Mouse (Mus musculus) stomach, embryonic 16.5 days (tissue): Measurements from ENCODE around the gene Zc3h7b. TPM values are rescaled to one million over a fixed set of nuclear protein-coding genes. Genes with fewer than 3 reads are reported as not detected.

Experiments used
- ATAC-seq: fragments of 200-750 bp; cut with Nextera tagmentation; 2 replicates; pipeline ENCODE4 v1.8.0; 2017; ENCODE audit warnings: moderate number of reproducible peaks, moderate TSS enrichment; ENCODE audit not compliant: insufficient read depth, low FRiP score
- H3K27ac ChIP-seq: fragments of 300-500 bp; sonication (generic); 2 replicates; pipeline ENCODE4 v1.5.1; 2014; ENCODE audit warnings: low read length
- H3K27me3 ChIP-seq: fragments of 300-500 bp; sonication (generic); 2 replicates; pipeline ENCODE4 v1.6.1; 2014; ENCODE audit warnings: low read length, control low read depth, mixed read lengths; ENCODE audit not compliant: control insufficient read depth, insufficient read depth
- H3K36me3 ChIP-seq: fragments of 300-500 bp; sonication (generic); 2 replicates; pipeline ENCODE4 v1.6.1; 2014; ENCODE audit warnings: low read length; ENCODE audit not compliant: control insufficient read depth, insufficient read depth
- H3K4me1 ChIP-seq: fragments of 300-500 bp; sonication (generic); 2 replicates; pipeline ENCODE4 v1.6.1; 2014; ENCODE audit warnings: low read length, control low read depth, mixed read lengths; ENCODE audit not compliant: control insufficient read depth, insufficient read depth
- H3K4me2 ChIP-seq: fragments of 300-500 bp; sonication (generic); 2 replicates; pipeline ENCODE4 v1.6.1; 2014; ENCODE audit warnings: low read depth, low read length, mixed read lengths
- H3K4me3 ChIP-seq: fragments of 300-500 bp; sonication (generic); replicated peaks from 2 replicates; pipeline ENCODE4 v1.5.1; 2014; ENCODE audit warnings: mild to moderate bottlenecking, low read length
- H3K9ac ChIP-seq: fragments of 300-500 bp; sonication (generic); 2 replicates; pipeline ENCODE4 v1.6.1; 2014; ENCODE audit warnings: low read length
- H3K9me3 ChIP-seq: fragments of 300-500 bp; sonication (generic); replicated peaks from 2 replicates; pipeline ENCODE4 v1.6.1; 2016; ENCODE audit warnings: low read length, control low read depth; ENCODE audit not compliant: control insufficient read depth
- whole genome bisulfite sequencing: fragments of 180-500 bp; shearing (Covaris S2); extraction: QIAGEN DNeasy Blood & Tissue Kit; methylation state at CpG from one replicate; pipeline ENCODE4 v1.1.7; 2014; 5-methylcytosine and 5-hydroxymethylcytosine counted together
- polyA plus RNA-seq: library from polyadenylated mRNA; unstranded; fragments of >200 nt; fragmentation: Nextera tagmentation; extraction: Ambion mirVana; gene quantifications from 2 replicates; pipeline ENCODE4 v1.2.1, GENCODE M21; 2015

The Zc3h7b gene
- polyA plus RNA-seq, 1 experiment from 2014 or later: 23.9 TPM

DNA sequence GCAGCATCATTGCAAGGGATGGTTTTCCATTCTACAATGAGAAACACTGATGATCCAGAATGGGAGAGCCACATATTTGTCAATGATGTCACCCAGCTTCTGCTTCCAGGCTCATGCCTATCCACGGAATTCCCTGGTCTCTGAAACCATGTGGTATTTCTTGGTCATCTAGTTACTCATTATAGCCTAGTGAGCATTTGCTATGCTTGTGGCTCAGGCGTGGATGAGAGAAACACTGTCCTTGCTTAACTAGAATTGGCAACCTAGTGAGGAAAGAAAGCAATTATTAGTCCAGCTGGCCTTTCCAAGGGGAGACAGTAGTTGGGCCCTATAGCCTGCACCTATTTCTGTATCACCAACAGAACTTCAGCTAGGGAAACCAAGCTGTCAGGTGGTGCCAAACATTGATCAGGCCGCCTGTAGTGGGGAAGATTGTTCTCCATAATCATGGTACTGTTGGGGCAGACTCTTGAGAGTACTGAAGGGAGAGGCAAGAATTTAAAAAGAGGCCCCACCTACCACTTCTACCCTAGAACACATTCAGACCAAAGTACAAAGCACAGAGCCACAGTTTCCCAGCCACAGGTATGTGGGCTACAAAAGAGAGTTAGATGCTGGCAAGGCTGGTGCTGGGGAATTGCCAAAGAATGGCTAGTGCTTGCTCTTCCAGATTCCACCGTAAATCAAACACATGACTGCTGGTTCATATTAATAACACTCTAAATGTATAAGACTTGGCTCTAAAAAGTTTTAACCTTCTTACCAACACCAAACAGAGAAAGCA lies 62.0 kb downstream of the Zc3h7b start:
- no peak overlapping the region for H3K9ac ChIP-seq
- H3K4me3 ChIP-seq: no peak overlapping the region
- no peak for ATAC-seq
- H3K36me3 ChIP-seq: no peaks in the 10 kb centered on the region
- H3K27ac ChIP-seq: no peak overlapping the region
- H3K27me3 ChIP-seq: no peaks in the 10 kb centered on the region
- WGBS: 84% methylated on average over 4 of the region's 4 CpGs
- no peak overlapping the region for H3K4me2 ChIP-seq
- peaks cover 43% of the 10 kb centered on the region for H3K4me1 ChIP-seq
- no peaks in the 10 kb centered on the region for H3K9me3 ChIP-seq

DNA sequence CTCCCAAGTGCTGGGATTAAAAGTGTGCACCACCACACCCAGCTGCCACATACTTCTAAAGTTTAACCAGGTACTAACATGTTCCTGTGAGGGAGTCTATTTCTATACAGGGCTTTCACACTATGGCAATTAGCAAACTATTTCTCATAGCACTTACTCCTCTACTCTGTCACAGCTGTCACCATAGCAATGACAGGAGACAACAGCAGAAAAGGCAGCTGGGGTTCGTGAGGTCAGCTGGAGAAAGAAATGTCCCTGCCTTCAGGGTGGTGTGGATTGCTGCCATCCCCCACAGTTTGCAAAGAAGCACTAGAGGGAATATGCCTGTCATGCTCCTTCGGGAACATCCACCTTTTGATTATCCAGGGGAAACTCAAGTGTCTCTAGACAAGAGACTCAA lies 63.9 kb downstream of the Zc3h7b start:
- H3K4me2 ChIP-seq: no peak overlapping the region
- H3K27ac ChIP-seq: peak overlapping the region; percentile 34; the same call in 1 of the 2 replicates
- no peak overlapping the region for H3K9ac ChIP-seq
- H3K4me1 ChIP-seq: peaks cover 32% of the 10 kb centered on the region
- no peak for ATAC-seq
- 63% methylated on average over 2 of the region's 2 CpGs for WGBS
- no peaks in the 10 kb centered on the region for H3K36me3 ChIP-seq
- no peaks in the 10 kb centered on the region for H3K9me3 ChIP-seq
- H3K27me3 ChIP-seq: no peaks in the 10 kb centered on the region
- H3K4me3 ChIP-seq: no peak overlapping the region

DNA sequence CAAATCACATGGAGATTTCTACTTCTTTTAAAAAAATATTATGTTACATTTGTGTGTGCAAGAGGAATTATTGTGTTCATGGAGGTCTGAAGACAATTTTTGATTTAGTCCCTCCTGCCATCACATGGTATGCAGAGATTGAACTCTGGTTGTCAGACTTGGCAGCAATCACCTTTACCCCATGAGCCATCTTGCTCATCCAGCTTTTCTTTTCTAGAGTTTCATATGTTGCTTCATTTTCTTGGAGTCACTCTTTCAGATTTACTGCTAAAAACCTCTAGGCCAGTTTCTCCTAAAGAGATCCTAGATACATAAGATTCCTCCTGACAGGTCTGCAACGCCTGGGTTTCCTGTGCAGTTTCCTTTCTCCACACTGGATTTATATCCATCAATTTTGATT lies 64.7 kb downstream of the Zc3h7b start:
- 25% methylated on average over 1 of the region's 1 CpGs for WGBS
- Histone ChIP-seq H3K4me3 (peak overlapping the region; percentile 71), H3K36me3 (no peaks in the 10 kb centered on the region), H3K9ac (peak overlapping the region; percentile 69), H3K4me2 (peak overlapping the region; percentile 76), H3K27ac (peak overlapping the region; percentile 97), H3K4me1 (peaks cover 27% of the 10 kb centered on the region), H3K9me3 (no peaks in the 10 kb centered on the region), H3K27me3 (no peaks in the 10 kb centered on the region)
- ATAC-seq: no peak

DNA sequence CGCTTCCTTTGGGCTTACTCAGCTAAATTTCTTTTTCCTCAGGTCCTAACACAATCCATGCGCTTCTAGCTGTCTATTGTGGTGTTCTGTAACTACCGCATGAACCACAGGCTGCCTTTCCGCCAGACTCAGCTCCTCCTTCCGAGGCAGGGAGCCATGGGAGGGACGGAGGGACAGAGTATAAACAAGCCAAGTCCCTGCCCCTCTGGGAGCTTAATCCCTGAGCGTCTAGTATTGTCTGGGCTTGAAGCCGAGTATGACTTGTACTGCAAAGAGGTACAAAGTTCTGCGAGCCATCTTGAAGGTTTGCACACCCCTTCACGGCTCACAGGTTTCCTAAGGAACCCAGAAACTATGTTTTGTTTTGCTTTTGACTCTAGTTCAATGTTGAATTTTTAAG lies 65.3 kb downstream of the Zc3h7b start:
- Histone ChIP-seq H3K4me3 (peak overlapping the region; percentile 71), H3K27ac (peak overlapping the region; percentile 97), H3K9me3 (no peaks in the 10 kb centered on the region), H3K4me2 (peak overlapping the region; percentile 76), H3K27me3 (no peaks in the 10 kb centered on the region), H3K9ac (peak overlapping the region; percentile 69), H3K4me1 (peaks cover 22% of the 10 kb centered on the region), H3K36me3 (0 out of 2 replicates have a peak, but pooled peaks cover under 1% of the 10 kb centered on the region)
- 1% methylated on average over 10 of the region's 10 CpGs for WGBS
- ATAC-seq: peak; percentile 58

DNA sequence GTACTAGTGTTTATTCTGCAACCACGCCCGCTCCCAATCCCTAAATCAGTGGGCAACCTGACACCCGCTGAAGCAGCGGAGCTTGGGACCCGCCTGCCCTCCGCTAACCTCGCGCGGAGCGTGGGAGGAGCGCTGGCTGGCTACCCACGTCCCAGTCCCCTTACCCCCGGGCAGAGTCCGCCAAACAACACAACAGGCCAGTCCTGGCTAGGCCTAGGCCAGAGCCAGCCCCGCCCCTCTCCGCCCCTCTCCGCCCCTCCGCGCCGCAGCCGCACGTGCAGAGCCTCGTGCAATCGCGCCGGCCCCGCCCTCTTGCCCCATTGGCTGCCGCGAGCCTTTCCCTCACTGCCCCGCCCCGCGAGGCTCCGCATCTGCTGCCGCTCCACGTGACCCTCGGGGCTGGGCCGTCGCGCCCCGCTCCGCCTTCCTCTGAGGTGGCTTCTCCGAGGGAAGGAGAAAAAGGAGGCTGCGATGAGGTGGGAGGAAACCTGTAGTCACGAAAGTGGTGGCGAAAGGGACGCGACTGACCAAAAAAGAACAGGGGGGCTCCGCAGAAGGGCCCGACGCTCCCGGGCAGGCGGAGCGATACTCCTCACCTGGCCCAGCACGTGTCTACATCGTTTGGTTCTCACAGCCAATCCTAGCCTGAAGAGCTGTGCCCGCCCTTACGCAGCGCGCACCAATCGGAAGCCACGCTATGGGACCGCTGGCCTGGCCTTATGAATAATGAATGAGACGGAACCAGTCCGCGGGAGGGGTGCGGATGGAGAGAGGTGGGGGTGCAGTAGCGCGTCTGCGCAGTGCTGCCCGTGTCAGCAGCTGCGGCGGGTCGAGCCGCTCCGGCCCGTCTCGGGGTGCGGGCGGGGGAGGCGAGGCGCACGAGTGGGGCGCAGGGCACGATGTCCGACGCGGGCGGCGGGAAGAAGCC lies 66.1 kb downstream of the Zc3h7b start:
- peak; percentile 97 for ATAC-seq
- H3K27ac ChIP-seq: peak overlapping the region; percentile 97

DNA sequence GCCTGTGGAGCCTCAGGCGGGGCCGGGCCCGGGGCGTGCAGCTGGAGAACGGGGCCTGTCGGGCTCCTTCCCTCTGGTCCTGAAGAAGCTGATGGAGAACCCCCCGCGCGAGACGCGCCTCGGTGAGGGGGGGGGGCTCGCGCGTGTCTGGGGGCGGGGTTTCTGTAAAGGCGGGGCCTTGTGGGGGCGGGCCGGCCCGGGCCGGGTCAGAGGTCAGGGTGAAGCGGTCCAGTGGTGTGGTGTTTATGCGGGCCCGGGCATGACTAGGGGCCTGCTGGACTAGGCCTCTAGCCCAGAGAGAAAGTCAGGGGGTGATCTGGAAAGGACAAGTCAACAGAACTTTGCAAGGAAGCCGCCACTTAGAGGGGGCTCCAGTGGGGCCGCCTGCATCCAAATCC lies 66.7 kb downstream of the Zc3h7b start:
- Histone ChIP-seq H3K27ac (peak overlapping the region; percentile 83), H3K4me1 (peaks cover 18% of the 10 kb centered on the region), H3K27me3 (no peaks in the 10 kb centered on the region), H3K9ac (peak overlapping the region; percentile 83), H3K36me3 (0 out of 2 replicates have a peak, but pooled peaks cover 6% of the 10 kb centered on the region), H3K4me2 (peak overlapping the region; percentile 72), H3K4me3 (peak overlapping the region; percentile 71), H3K9me3 (no peaks in the 10 kb centered on the region)
- WGBS: under 1% methylated on average over 23 of the region's 26 CpGs
- ATAC-seq: no peak

More for the DNA sequence above, 66.1 kb downstream of the Zc3h7b start:
- H3K9ac ChIP-seq: peak overlapping the region; percentile 83
- peak overlapping the region; percentile 76 for H3K4me2 ChIP-seq
- peak overlapping the region; percentile 71 for H3K4me3 ChIP-seq
- no peaks in the 10 kb centered on the region for H3K27me3 ChIP-seq
- peaks cover 18% of the 10 kb centered on the region for H3K4me1 ChIP-seq
- H3K36me3 ChIP-seq: 0 out of 2 replicates have a peak, but pooled peaks cover 6% of the 10 kb centered on the region
- under 1% methylated on average over 86 of the region's 89 CpGs for WGBS
- H3K9me3 ChIP-seq: no peaks in the 10 kb centered on the region

DNA sequence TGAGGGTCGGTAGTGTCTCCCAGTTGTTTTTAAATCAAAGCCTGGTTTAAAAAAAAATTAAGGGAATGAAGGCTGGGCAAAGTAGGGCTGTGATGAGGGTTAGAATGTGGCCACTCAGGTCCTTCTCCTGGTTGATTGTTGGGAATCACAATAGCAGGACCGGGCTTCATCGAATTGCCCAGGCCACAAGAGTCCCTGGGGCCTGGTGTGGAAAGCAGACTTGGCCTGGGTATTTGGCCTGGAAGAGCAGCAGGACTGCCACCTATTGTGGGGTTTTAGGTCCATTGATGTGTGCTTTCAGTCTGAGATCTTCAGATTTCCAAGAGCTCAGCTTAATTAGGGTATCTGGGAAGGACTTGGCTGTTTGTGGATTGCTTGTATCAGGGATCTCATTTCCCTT lies 67.4 kb downstream of the Zc3h7b start:
- peak overlapping the region; percentile 72 for H3K4me2 ChIP-seq
- H3K36me3 ChIP-seq: 0 out of 2 replicates have a peak, but pooled peaks cover 6% of the 10 kb centered on the region
- H3K4me3 ChIP-seq: peak overlapping the region; percentile 71
- ATAC-seq: no peak
- WGBS: 45% methylated on average over 3 of the region's 3 CpGs
- no peaks in the 10 kb centered on the region for H3K9me3 ChIP-seq
- H3K9ac ChIP-seq: peak overlapping the region; percentile 83
- no peaks in the 10 kb centered on the region for H3K27me3 ChIP-seq
- peaks cover 18% of the 10 kb centered on the region for H3K4me1 ChIP-seq
- peak overlapping the region; percentile 83; the same call in 1 of the 2 replicates for H3K27ac ChIP-seq

DNA sequence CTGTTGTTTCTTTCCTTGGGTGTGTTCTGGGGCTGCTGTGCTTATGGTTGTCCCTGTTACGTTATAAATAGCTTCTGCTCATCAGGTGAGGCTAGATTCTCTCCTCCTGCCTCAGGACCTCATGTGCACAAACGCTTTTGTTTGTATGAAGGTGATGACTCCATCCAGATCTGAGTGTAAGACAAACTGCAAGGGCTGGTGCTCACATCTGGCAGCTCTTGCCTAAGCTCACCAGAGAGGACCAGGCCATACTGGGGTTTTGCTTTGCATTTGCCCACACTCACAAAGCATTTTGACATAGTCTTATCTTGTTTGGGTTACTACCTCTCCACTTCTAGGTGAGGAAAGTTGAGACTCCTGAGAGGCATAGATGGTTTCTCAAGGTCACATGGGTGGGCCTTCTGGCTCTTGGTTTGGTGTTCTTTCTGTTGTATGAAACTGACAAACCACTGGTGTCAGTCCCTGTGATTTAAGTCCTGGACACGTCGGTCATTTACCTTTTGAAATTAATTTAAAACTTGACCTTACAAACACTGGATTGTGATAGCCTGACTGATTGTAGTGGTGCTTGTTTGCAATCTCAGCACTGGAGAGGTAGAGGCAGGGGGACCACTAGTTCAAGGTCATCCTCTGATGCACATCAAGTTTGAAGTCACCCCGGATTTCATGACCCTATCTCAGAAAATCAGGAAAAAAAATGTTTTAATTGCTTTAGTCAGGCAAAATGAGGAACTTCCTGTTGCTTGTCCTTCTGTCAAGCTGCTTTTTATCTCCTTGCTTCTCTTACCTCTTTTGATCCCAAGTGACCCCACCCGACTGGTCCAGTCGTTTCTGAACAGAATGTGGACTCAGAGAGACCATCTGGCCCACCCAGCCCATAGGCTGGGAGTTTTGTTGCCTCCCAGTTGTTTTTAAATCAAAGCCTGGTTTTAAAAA lies 68.1 kb downstream of the Zc3h7b start:
- 58% methylated on average over 7 of the region's 7 CpGs for WGBS
- Histone ChIP-seq H3K27ac (no peak overlapping the region), H3K36me3 (peaks cover 6% of the 10 kb centered on the region; the same call in 1 of the 2 replicates), H3K4me3 (no peak overlapping the region), H3K4me1 (peaks cover 18% of the 10 kb centered on the region), H3K4me2 (no peak overlapping the region), H3K27me3 (no peaks in the 10 kb centered on the region), H3K9ac (no peak overlapping the region; the same call in 1 of the 2 replicates), H3K9me3 (no peaks in the 10 kb centered on the region)
- ATAC-seq: no peak
